Mouse (Mus musculus): ENCODE results near the gene U2surp. TPM values are rescaled to one million over a fixed set of nuclear protein-coding genes. Genes with fewer than 3 reads are reported as not detected.

Gene U2surp
- polyA plus RNA-seq (2014; fragmentation: Illumina TruSeq; extraction: RNeasy Lipid Tissue Mini Kit (QIAGEN cat#74804); ENCODE audit: low read depth, low replicate concordance): 152 TPM

DNA sequence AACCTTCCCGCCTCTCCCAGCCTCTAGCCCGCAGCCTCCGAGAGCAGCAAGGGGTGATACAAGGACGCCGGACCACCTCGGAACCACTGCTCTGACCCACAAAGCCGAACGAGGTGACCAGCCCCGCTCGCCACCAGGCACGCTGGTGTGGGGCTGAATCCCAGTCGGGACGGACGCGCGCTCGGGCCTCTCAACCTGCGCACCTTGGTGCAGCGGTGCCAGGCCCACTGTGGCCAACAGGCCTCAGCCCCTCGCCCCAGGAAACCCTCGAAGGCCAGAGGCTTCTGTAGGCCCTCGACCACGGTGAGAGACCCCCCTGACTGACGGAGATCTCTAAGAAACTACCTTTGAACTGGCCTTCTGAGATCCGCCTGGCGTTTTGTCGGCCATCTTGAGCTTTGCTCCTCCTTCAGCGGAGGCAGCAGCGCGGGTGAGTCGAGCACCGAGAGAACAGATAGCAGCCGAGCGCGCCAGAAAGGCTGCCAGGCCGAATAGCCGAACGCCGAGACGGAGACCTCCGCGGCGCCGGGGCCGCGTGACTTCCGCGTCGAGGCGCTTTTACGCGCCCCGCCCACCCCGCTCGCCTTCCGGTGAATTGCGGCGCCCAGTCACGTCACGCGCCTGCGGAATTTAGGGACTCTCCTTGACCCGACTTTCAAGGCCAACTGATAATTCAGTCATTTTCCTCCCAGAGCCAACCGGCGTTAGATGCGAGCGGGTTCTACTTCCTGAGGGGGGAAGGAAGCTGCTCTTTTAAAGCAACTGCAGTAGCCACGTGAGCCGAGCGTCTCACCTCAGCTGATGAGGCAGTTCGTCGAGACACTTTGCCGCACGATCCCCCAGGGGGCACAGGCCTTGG lies at the start of gene U2surp:
Gene U2surp (minus strand): TSS at position 525 of the 859 bp plus-strand sequence.

GRCm38 (mm10) chr9:95559059-95559935 lies 47.5 kb upstream of the U2surp start, which contains the start of gene Paqr9:
Paqr9 (plus strand) TSS chr9:95559657.

Other genes starting within 250 kb of the U2surp start
- 1.1 TPM for gene Chst2, start 105.3 kb downstream of the U2surp start, polyA plus RNA-seq (2014; fragmentation: Illumina TruSeq; extraction: RNeasy Lipid Tissue Mini Kit (QIAGEN cat#74804); ENCODE audit: low read depth, low replicate concordance)
- 0.41 TPM for gene Paqr9, start 47.7 kb upstream of the U2surp start, polyA plus RNA-seq (2014; fragmentation: Illumina TruSeq; extraction: RNeasy Lipid Tissue Mini Kit (QIAGEN cat#74804); ENCODE audit: low read depth, low replicate concordance)
- gene Pcolce2, start 125.6 kb upstream of the U2surp start, polyA plus RNA-seq (2014; fragmentation: Illumina TruSeq; extraction: RNeasy Lipid Tissue Mini Kit (QIAGEN cat#74804); ENCODE audit: low read depth, low replicate concordance): 0.63 TPM
- gene Trpc1, start 238.4 kb upstream of the U2surp start, polyA plus RNA-seq (2014; fragmentation: Illumina TruSeq; extraction: RNeasy Lipid Tissue Mini Kit (QIAGEN cat#74804); ENCODE audit: low read depth, low replicate concordance): 5.8 TPM

Data from sigmoid colon, adult 10 weeks (tissue).